Mouse (Mus musculus) adrenal gland, postnatal 25 days (tissue): ENCODE data around the gene Olfr1226. TPM values are rescaled to one million over a fixed set of nuclear protein-coding genes. Genes with fewer than 3 reads are reported as not detected.
"Not testable (repeated sequence)": the region's sequence is repeated elsewhere in the genome, so short reads cannot be mapped to it uniquely, and the experiment has no call there.

ENCODE experiments used
- DNase-seq: peaks from one replicate; pipeline ENCODE4 v3.0.0; 2021; ENCODE audit warnings: mixed read lengths
- long read RNA-seq: library from polyadenylated mRNA; stranded (forward); transcript quantifications from one replicate; pipeline ENCODE4 v2.0.0, GENCODE M21; 2021
- total RNA-seq: library from RNA; stranded (reverse); gene quantifications from 2 replicates; pipeline ENCODE4 v1.2.3, GENCODE M21; 2021

Gene Olfr1226
- not detected in 2 replicates for total RNA-seq
- long read RNA-seq: 0 reads

DNA sequence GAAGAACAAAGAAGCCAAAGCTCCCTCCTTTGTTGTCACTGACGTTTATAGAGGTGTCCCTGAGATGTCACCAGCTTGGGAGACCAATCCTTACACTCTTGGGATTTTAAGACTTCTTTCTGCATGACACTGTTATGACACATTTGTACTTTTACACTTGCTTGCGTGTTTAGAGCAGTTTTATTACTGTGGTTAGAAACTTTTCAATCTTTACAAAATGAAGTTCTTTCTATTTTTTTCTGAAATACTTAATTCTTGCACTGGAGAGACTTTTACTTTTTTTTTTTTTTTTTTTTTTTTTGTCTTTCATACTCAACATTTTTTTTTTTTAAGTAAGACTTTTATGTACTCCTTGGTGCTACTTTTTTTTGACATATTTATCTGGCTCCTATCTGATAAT lies at the start of gene Olfr1226:
TSS of gene Olfr1226 (minus strand) at position 101 of the 400 bp plus-strand sequence.
- DNase-seq: no peak

- no peak for DNase-seq
These were observed 3.4 kb downstream of the Olfr1226 start for GRCm38 (mm10) chr2:89196325-89196982.

DNA sequence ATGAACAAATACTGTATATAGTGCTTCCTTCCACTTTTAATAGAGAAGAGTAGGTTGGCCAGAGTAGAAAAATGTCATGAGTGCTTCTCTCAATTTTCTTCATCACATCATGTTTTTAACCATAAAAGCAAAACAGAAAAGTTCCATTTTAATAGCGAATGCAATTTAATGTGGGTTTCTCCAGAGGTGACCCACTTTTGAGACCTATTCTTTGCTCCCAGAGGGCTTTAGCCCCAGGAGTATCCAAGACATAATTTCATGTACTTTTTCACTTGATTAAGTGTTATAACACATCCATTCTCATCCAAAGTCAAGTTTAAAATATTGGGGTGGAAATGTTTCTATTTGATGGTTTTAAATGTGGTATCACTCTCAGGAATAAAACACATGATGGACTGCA lies 25.3 kb downstream of the Olfr1226 start, which contains the start of gene Olfr1225:
TSS of gene Olfr1225 (minus strand) at position 101 of the 400 bp plus-strand sequence.
- no peak for DNase-seq

- not testable (repeated sequence) for DNase-seq
These were observed 35.1 kb downstream of the Olfr1226 start for GRCm38 (mm10) chr2:89164711-89165110.

DNA sequence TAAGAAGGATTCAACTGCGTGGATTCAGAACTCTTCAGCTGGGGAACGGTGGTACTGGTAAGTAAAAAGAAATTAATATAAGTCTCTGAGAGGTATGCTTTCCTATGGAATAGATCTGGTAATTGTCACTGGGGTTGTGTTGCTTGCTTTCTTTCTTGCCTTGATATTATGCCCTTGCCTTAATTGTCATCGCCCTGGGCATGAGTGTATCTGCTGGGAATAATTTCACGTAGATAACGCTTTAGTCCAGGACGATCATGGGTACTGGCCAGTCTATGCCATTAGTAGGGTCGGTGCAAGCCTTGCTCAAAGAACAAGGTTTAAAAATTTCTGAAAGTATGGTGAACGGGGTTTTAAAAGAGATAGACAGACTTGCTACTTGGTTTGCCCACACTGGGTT lies 35.9 kb downstream of the Olfr1226 start, which contains the start of gene Olfr1224-ps1:
TSS of gene Olfr1224-ps1 (minus strand) at position 101 of the 400 bp plus-strand sequence.
- not testable (repeated sequence) for DNase-seq

GRCm38 (mm10) chr2:89151460-89151859 lies 48.4 kb downstream of the Olfr1226 start, which contains the start of gene Olfr1223:
TSS of gene Olfr1223 (minus strand) at chr2:89151560.
- DNase-seq: no peak

Other genes with a start within 250 kb of the Olfr1226 start
- gene Olfr1212, start 246.1 kb downstream of the Olfr1226 start, total RNA-seq: not detected in 2 replicates
- not detected in 2 replicates for gene Gm13762, start 219.8 kb downstream of the Olfr1226 start, total RNA-seq
- gene Olfr1214, start 207.4 kb downstream of the Olfr1226 start, total RNA-seq: not detected in 2 replicates
- not detected in 2 replicates for gene Olfr1215, start 193.1 kb downstream of the Olfr1226 start, total RNA-seq
- gene Olfr1216, start 181.7 kb downstream of the Olfr1226 start, total RNA-seq: not detected in 2 replicates
- not detected in 2 replicates for gene Olfr1217, start 168.0 kb downstream of the Olfr1226 start, total RNA-seq
- not detected in 2 replicates for gene Olfr1218, start 138.9 kb downstream of the Olfr1226 start, total RNA-seq
- gene Olfr1219, start 116.5 kb downstream of the Olfr1226 start, total RNA-seq: not detected in 2 replicates
- not detected in 2 replicates for gene Olfr1220, start 93.2 kb downstream of the Olfr1226 start, total RNA-seq
- gene Olfr1221, start 82.8 kb downstream of the Olfr1226 start, total RNA-seq: not detected in 2 replicates
- not detected in 2 replicates for gene Olfr1222, start 67.0 kb downstream of the Olfr1226 start, total RNA-seq
- gene Olfr1223, start 48.5 kb downstream of the Olfr1226 start, total RNA-seq: not detected in 2 replicates
- not detected in 2 replicates for gene Olfr1224-ps1, start 36.0 kb downstream of the Olfr1226 start, total RNA-seq
- not detected in 2 replicates for gene Olfr1225, start 25.4 kb downstream of the Olfr1226 start, total RNA-seq
- gene Olfr1228, start 54.0 kb upstream of the Olfr1226 start, total RNA-seq: not detected in 2 replicates
- gene Olfr1229, start 88.0 kb upstream of the Olfr1226 start, total RNA-seq: not detected in 2 replicates
- not detected in 2 replicates for gene Olfr1230, start 97.2 kb upstream of the Olfr1226 start, total RNA-seq
- gene Olfr1231, start 107.0 kb upstream of the Olfr1226 start, total RNA-seq: not detected in 2 replicates
- gene Olfr1232, start 129.6 kb upstream of the Olfr1226 start, total RNA-seq: not detected in 2 replicates
- not detected in 2 replicates for gene Olfr1233, start 142.3 kb upstream of the Olfr1226 start, total RNA-seq
- not detected in 2 replicates for gene Olfr1234, start 164.8 kb upstream of the Olfr1226 start, total RNA-seq
- gene Olfr1238, start 209.6 kb upstream of the Olfr1226 start, total RNA-seq: not detected in 2 replicates
- gene Olfr1239, start 220.4 kb upstream of the Olfr1226 start, total RNA-seq: not detected in 2 replicates
- gene Olfr1240, start 243.0 kb upstream of the Olfr1226 start, total RNA-seq: not detected in 2 replicates